Mouse (Mus musculus): Measurements from ENCODE around the gene Galc.
"Not testable (repeated sequence)": the region's sequence is repeated elsewhere in the genome, so short reads cannot be mapped to it uniquely, and the experiment has no call there.

Gene Galc

GRCm38 (mm10) chr12:98258371-98258844, 851 bp downstream of the Galc start:
- in situ Hi-C loops (cut with MboI, MseI): loop anchor here (10.0 kb wide), 1 partner anchor 346 kb away; no protein-coding TSS in a partner anchor

- in situ Hi-C loops (cut with MboI, MseI): loop anchor here (10.0 kb wide), 1 partner anchor 349 kb away; no protein-coding TSS in a partner anchor
Observed at GRCm38 (mm10) chr12:98255373-98255995, 3.8 kb downstream of the Galc start.

- in situ Hi-C loops (cut with MboI, MseI): loop anchor here (10.0 kb wide), 1 partner anchor 352 kb away; no protein-coding TSS in a partner anchor
Observed at GRCm38 (mm10) chr12:98252417-98252816, 6.8 kb downstream of the Galc start.

- in situ Hi-C loops (cut with MboI, MseI): loop anchor here (10.0 kb wide), 1 partner anchor 354 kb away; no protein-coding TSS in a partner anchor
Observed at GRCm38 (mm10) chr12:98250327-98250726, 8.9 kb downstream of the Galc start.

GRCm38 (mm10) chr12:98249671-98250070, 9.6 kb downstream of the Galc start:
- in situ Hi-C loops (cut with MboI, MseI): loop anchor here (10.0 kb wide), 1 partner anchor 355 kb away; no protein-coding TSS in a partner anchor

GRCm38 (mm10) chr12:98246835-98247234, 12.4 kb downstream of the Galc start:
- in situ Hi-C loops (cut with MboI, MseI): no loop called here

GRCm38 (mm10) chr12:98244865-98245264, 14.4 kb downstream of the Galc start:
- in situ Hi-C loops (cut with MboI, MseI): loop anchor here (5.0 kb wide), 1 partner anchor 32 kb away; no protein-coding TSS in a partner anchor

GRCm38 (mm10) chr12:98244161-98244560, 15.1 kb downstream of the Galc start:
- in situ Hi-C loops (cut with MboI, MseI): loop anchor here (5.0 kb wide), 1 partner anchor 33 kb away; no protein-coding TSS in a partner anchor

GRCm38 (mm10) chr12:98238478-98238877, 20.8 kb downstream of the Galc start:
- in situ Hi-C loops (cut with MboI, MseI): not testable (repeated sequence)

GRCm38 (mm10) chr12:98227037-98227436, 32.2 kb downstream of the Galc start:
- in situ Hi-C loops (cut with MboI, MseI): no loop called here

GRCm38 (mm10) chr12:98223286-98223685, 36.0 kb downstream of the Galc start:
- in situ Hi-C loops (cut with MboI, MseI): no loop called here

- in situ Hi-C loops (cut with MboI, MseI): no loop called here
Observed at GRCm38 (mm10) chr12:98216432-98216831, 42.8 kb downstream of the Galc start.

- in situ Hi-C loops (cut with MboI, MseI): no loop called here
Observed at GRCm38 (mm10) chr12:98215512-98215911, 43.7 kb downstream of the Galc start.

GRCm38 (mm10) chr12:98214191-98214590, 45.1 kb downstream of the Galc start:
- in situ Hi-C loops (cut with MboI, MseI): loop anchor here (5.0 kb wide), 2 partner anchors 68 to 133 kb away; no protein-coding TSS in a partner anchor

- in situ Hi-C loops (cut with MboI, MseI): loop anchor here (5.0 kb wide), 2 partner anchors 69 to 134 kb away; no protein-coding TSS in a partner anchor
Observed at GRCm38 (mm10) chr12:98213791-98214190, 45.5 kb downstream of the Galc start.

GRCm38 (mm10) chr12:98213332-98213731, 45.9 kb downstream of the Galc start:
- in situ Hi-C loops (cut with MboI, MseI): loop anchor here (5.0 kb wide), 2 partner anchors 69 to 134 kb away; no protein-coding TSS in a partner anchor

GRCm38 (mm10) chr12:98212457-98213175, 46.6 kb downstream of the Galc start:
- in situ Hi-C loops (cut with MboI, MseI): loop anchor here (5.0 kb wide), 2 partner anchors 70 to 135 kb away; no protein-coding TSS in a partner anchor

- in situ Hi-C loops (cut with MboI, MseI): loop anchor here (5.0 kb wide), 2 partner anchors 72 to 137 kb away; no protein-coding TSS in a partner anchor
Observed at GRCm38 (mm10) chr12:98210495-98210894, 48.8 kb downstream of the Galc start.

- in situ Hi-C loops (cut with MboI, MseI): no loop called here
Observed at GRCm38 (mm10) chr12:98208104-98208503, 51.2 kb downstream of the Galc start.

- in situ Hi-C loops (cut with MboI, MseI): no loop called here
Observed at GRCm38 (mm10) chr12:98205450-98206051, 53.7 kb downstream of the Galc start.

- in situ Hi-C loops (cut with MboI, MseI): no loop called here
Observed at GRCm38 (mm10) chr12:98197401-98197800, 61.9 kb downstream of the Galc start.

- in situ Hi-C loops (cut with MboI, MseI): no loop called here
Observed at GRCm38 (mm10) chr12:98190201-98190600, 69.1 kb downstream of the Galc start.

Measured in T-helper 1 cell (primary cell).